Mouse (Mus musculus) brain, embryonic 14.5 days (tissue): ENCODE results near the gene Epha5.

Experiments used
- CTCF ChIP-seq: fragments of 200-500 bp; IDR thresholded peaks from 2 replicates; pipeline ENCODE4 v1.5.1; 2012; ENCODE audit warnings: inconsistent platforms, mild to moderate bottlenecking, moderate library complexity, borderline replicate concordance; ENCODE audit not compliant: insufficient read depth, insufficient read length; ENCODE audit errors: extremely low read depth
- POLR2A ChIP-seq: fragments of 200-500 bp; IDR thresholded peaks from 2 replicates; pipeline ENCODE4 v1.6.1; 2012; ENCODE audit warnings: mild to moderate bottlenecking, inconsistent platforms, borderline replicate concordance; ENCODE audit not compliant: poor library complexity, insufficient read depth, insufficient read length, severe bottlenecking; ENCODE audit errors: extremely low read depth

DNA sequence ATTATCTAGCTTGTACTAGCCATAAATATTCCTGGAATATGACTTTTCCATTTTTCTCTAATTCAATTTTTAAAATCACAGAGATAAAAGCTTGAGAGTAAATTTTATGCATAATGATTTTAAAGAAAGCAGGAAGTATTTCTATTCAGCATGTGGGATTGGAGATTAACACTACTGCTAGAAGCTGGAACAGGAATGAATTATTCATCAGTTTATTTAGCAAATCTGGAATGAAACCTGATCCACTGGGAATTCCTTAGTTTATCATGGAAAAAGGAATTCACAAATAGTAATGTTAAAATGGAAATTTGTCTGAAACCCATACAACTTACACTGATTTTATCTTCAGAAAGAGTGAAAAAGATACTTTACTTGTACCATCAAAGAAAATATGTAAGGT, 187.2 kb downstream of the Epha5 start:
- no peak for TF ChIP-seq CTCF
- no peak for TF ChIP-seq POLR2A
